Comparison of ENCODE assay signal across 8 mouse cellular contexts in the genomic region with DNA sequence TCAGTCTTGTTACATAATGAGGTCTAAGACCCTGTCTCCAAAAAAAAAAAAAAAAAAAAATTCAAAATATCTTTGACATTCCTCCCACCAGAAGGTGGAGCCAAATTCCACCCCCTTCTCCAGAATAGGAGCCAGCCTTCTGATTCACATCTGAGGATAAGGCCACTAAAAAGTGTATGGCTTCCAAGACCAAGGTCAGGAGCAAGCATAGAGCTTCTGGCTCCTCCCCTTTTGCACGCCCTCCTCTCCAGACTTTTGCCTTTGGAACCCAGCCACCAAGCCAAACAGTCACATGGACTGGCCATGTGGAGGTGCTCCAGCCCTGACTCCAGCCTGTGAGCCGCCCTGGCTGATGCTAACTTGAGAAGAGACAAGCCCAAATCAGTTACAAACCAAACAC. TPM values are rescaled to one million over a fixed set of nuclear protein-coding genes. Genes with fewer than 3 reads are reported as not detected.
DNase-seq lines count a peak whose midpoint lies in the region; ATAC-seq and TF ChIP-seq lines count a peak whose summit lies in the region.

No protein-coding gene starts in this region.

- H3K9me3 ChIP-seq in liver, embryonic 11.5 days (ENCODE audit: control insufficient read depth, low read length) = no peaks in the 10 kb centered on the region
- H3K9me3 ChIP-seq in embryonic facial prominence, embryonic 10.5 days = no peaks in the 10 kb centered on the region

- intact Hi-C loops in left cerebral cortex, postnatal 14 days (cut with DNase I) = no loop called here

- no peak for ATAC-seq in liver, embryonic 11.5 days (replicated peaks; ENCODE audit: low FRiP score)

- DNase-seq in liver, adult 2 months (ENCODE audit: extremely low read depth, low read depth, low spot score) = peak; percentile 91
- no peak for DNase-seq in liver, embryonic 11.5 days (ENCODE audit: low spot score)
- DNase-seq in fibroblast of lung, adult 2 months (ENCODE audit: low read depth) = peak; percentile 76
- peak; percentile 83 for DNase-seq in kidney, postnatal 14 days
- DNase-seq in testis, postnatal 14 days (ENCODE audit: low spot score) = peak; percentile 27
- DNase-seq in T-cell, adult 2 months (ENCODE audit: low spot score) = no peak
- no peak for DNase-seq in left cerebral cortex, postnatal 14 days (ENCODE audit: low spot score in 2 of 2)
- no peak for DNase-seq in embryonic facial prominence, embryonic 10.5 days (ENCODE audit: low spot score)

- H3K9ac ChIP-seq in liver, adult 2 months (ENCODE audit: low read depth, low read length) = no peak overlapping the region
- H3K9ac ChIP-seq in liver, embryonic 11.5 days (ENCODE audit: low read depth, low read length) = no peak overlapping the region

- no peak overlapping the region for H3K4me3 ChIP-seq in liver, adult 2 months (ENCODE audit: insufficient read depth, low read depth, low read length)
- H3K4me3 ChIP-seq in liver, embryonic 11.5 days (ENCODE audit: low read depth, low read length) = no peak overlapping the region
- no peak overlapping the region for H3K4me3 ChIP-seq in embryonic facial prominence, embryonic 10.5 days

- 8% methylated on average over 2 of the region's 2 CpGs for WGBS in liver, adult 2 months
- 62% methylated on average over 2 of the region's 2 CpGs for WGBS in liver, embryonic 11.5 days
- 85% methylated on average over 2 of the region's 2 CpGs for WGBS in embryonic facial prominence, embryonic 10.5 days

- H3K79me2 ChIP-seq in liver, adult 2 months (ENCODE audit: control insufficient read depth, insufficient read depth, low read length) = peaks cover 4% of the 10 kb centered on the region; the same call in 1 of the 2 replicates

- peaks cover 38% of the 10 kb centered on the region for H3K4me1 ChIP-seq in liver, adult 2 months (ENCODE audit: control insufficient read depth, insufficient read depth, low read length)
- no peaks in the 10 kb centered on the region for H3K4me1 ChIP-seq in liver, embryonic 11.5 days (replicated peaks; ENCODE audit: control insufficient read depth, insufficient read depth, low read length)
- peaks cover 29% of the 10 kb centered on the region for H3K4me1 ChIP-seq in embryonic facial prominence, embryonic 10.5 days

- TF ChIP-seq POLR2A in liver, adult 2 months (IDR thresholded peaks at IDR 0.05; ENCODE audit: extremely low read depth, insufficient read depth, low read length) = no peak

- peak; percentile 35; the same call in 1 of the 2 replicates for TF ChIP-seq CTCF in liver, adult 2 months (IDR thresholded peaks at IDR 0.05; ENCODE audit: low read depth, low read length)

- H3K4me2 ChIP-seq in liver, embryonic 11.5 days = no peak overlapping the region

- peak overlapping the region; percentile 88 for H3K27ac ChIP-seq in liver, adult 2 months (replicated peaks; ENCODE audit: insufficient read depth, low read depth, low read length)
- no peak overlapping the region for H3K27ac ChIP-seq in liver, embryonic 11.5 days (ENCODE audit: low read depth, low read length)
- H3K27ac ChIP-seq in embryonic facial prominence, embryonic 10.5 days (replicated peaks) = no peak overlapping the region

- H3K36me3 ChIP-seq in liver, adult 2 months (ENCODE audit: control insufficient read depth, insufficient read depth, low read length) = peaks cover 8% of the 10 kb centered on the region; the same call in 1 of the 2 replicates
- H3K36me3 ChIP-seq in liver, embryonic 11.5 days (ENCODE audit: control insufficient read depth, insufficient read depth, low read length) = no peaks in the 10 kb centered on the region
- H3K36me3 ChIP-seq in embryonic facial prominence, embryonic 10.5 days (replicated peaks) = no peaks in the 10 kb centered on the region

- no peaks in the 10 kb centered on the region for H3K27me3 ChIP-seq in liver, adult 2 months (ENCODE audit: control insufficient read depth, insufficient read depth, low read length)
- no peaks in the 10 kb centered on the region for H3K27me3 ChIP-seq in liver, embryonic 11.5 days (replicated peaks; ENCODE audit: control insufficient read depth, insufficient read depth, low read length)
- H3K27me3 ChIP-seq in embryonic facial prominence, embryonic 10.5 days (replicated peaks; ENCODE audit: low read depth, poor library complexity, severe bottlenecking) = no peaks in the 10 kb centered on the region

RNA-seq across cellular contexts. Expression of a gene that starts 35.3 kb away (rescaled TPM):
- 28.9 and 32.7 TPM in 2 replicates for total RNA-seq in liver, adult 2 months (2014; rRNA removed)
- polyA plus RNA-seq in liver, adult 2 months (2012; rRNA removed) = 11.2 and 16.0 TPM in 2 replicates
- 19.0 and 19.3 TPM in 2 replicates for polyA plus RNA-seq in liver, embryonic 11.5 days (2014; fragmentation: Nextera tagmentation; extraction: Ambion mirVana)
- 10 to 100 TPM; 10.2 to 13.4 TPM for total RNA-seq in left cerebral cortex, postnatal 14 days (2021)
- polyA plus RNA-seq in embryonic facial prominence, embryonic 10.5 days (2016; fragmentation: Nextera tagmentation; extraction: Ambion mirVana) = 62.3 and 65.4 TPM in 2 replicates

Comparison
In these comparisons a context has a peak if more than half of its experiments do, and no peak if none do; other contexts are left out.
1. DNase-seq: peak in liver, adult 2 months (single experiment), fibroblast of lung, adult 2 months (single experiment), kidney, postnatal 14 days (single experiment) and testis, postnatal 14 days (single experiment); none in liver, embryonic 11.5 days (single experiment), T-cell, adult 2 months (single experiment), left cerebral cortex, postnatal 14 days (0 of 2) and embryonic facial prominence, embryonic 10.5 days (single experiment).